Mouse (Mus musculus): ENCODE measurements around the gene Dnaaf3.

Dnaaf3 gene

GRCm38 (mm10) chr7:4498251-4498650 lies 34.0 kb downstream of the Dnaaf3 start:
- no peak for DNase-seq

- no peak for DNase-seq
Observed at GRCm38 (mm10) chr7:4497271-4497903, 34.9 kb downstream of the Dnaaf3 start.

GRCm38 (mm10) chr7:4496468-4496867 lies 35.8 kb downstream of the Dnaaf3 start:
- no peak for DNase-seq

- no peak for DNase-seq
Observed at GRCm38 (mm10) chr7:4493991-4494390, 38.3 kb downstream of the Dnaaf3 start.

GRCm38 (mm10) chr7:4492284-4493224 lies 39.7 kb downstream of the Dnaaf3 start:
- peak; percentile 37 for DNase-seq

GRCm38 (mm10) chr7:4491308-4491707 lies 40.9 kb downstream of the Dnaaf3 start:
- no peak for DNase-seq

GRCm38 (mm10) chr7:4482281-4482680 lies 50.0 kb downstream of the Dnaaf3 start:
- DNase-seq = no peak

GRCm38 (mm10) chr7:4479674-4480073 lies 52.6 kb downstream of the Dnaaf3 start:
- peak; percentile 50 for DNase-seq

- DNase-seq = no peak
Observed at GRCm38 (mm10) chr7:4478796-4479291, 53.4 kb downstream of the Dnaaf3 start.

GRCm38 (mm10) chr7:4478021-4478795 lies 54.0 kb downstream of the Dnaaf3 start:
- no peak for DNase-seq

GRCm38 (mm10) chr7:4473940-4474339 lies 58.3 kb downstream of the Dnaaf3 start:
- no peak for DNase-seq
